Mouse (Mus musculus) megakaryocyte, embryonic 14.5 days (primary cell): Measurements from ENCODE around the gene Lamc3.

ENCODE experiments used
- FLI1 ChIP-seq: IDR thresholded peaks from 2 replicates; pipeline ENCODE4 v1.6.1; 2012; ENCODE audit warnings: low read length, inconsistent platforms, mixed read lengths
- GATA1 ChIP-seq: IDR thresholded peaks from 3 replicates; pipeline ENCODE4 v1.6.1; 2012; ENCODE audit warnings: mixed read lengths, low read length, inconsistent platforms, borderline replicate concordance

DNA sequence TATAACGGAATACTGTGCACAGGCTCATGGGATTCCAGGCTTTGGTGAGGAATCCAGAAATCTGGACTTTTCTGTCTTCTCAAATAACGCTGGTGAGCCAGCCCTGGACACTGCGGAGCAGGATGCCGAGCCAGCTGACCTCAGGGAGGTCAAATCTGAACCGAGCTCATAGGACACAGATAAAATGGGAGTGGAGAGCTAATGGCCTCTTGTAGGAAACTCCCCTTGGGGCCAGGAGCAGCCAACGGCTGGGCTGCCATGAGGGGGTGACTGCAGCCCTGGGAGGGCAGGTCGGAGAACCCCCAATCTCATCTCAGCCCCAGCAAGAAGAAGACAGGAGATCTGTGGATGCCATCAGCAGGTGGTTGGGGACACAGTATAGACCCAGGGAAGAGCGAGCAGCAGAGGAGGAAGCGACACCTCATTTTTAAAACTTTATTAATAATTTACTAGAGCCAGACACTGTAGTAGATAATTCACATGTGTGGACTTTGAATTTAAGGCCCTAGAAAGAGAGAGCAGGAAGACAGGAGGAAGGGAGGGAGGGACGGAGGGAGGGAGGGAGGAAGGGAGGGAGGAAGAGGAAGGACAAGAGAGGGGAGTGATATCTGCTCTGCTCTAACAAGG lies 18.4 kb upstream of the Lamc3 start:
- no peak for TF ChIP-seq GATA1
- TF ChIP-seq FLI1 = no peak
